Mouse (Mus musculus): ENCODE data around the gene Piga.

- TF ChIP-seq CTCF (IDR thresholded peaks at IDR 0.05; ENCODE audit: low read depth, low read length) (no peak), GATA1 (IDR thresholded peaks at IDR 0.05; ENCODE audit: borderline replicate concordance, low read length) (no peak), POLR2AphosphoS5 (IDR thresholded peaks at IDR 0.05; ENCODE audit: insufficient replicate concordance, low read depth, low read length) (no peak)
These were observed 26.5 kb downstream of the Piga start for GRCm38 (mm10) chrX:164446106-164446551.
